Mouse (Mus musculus): Measurements from ENCODE around the gene Cyp21a1.

DNA sequence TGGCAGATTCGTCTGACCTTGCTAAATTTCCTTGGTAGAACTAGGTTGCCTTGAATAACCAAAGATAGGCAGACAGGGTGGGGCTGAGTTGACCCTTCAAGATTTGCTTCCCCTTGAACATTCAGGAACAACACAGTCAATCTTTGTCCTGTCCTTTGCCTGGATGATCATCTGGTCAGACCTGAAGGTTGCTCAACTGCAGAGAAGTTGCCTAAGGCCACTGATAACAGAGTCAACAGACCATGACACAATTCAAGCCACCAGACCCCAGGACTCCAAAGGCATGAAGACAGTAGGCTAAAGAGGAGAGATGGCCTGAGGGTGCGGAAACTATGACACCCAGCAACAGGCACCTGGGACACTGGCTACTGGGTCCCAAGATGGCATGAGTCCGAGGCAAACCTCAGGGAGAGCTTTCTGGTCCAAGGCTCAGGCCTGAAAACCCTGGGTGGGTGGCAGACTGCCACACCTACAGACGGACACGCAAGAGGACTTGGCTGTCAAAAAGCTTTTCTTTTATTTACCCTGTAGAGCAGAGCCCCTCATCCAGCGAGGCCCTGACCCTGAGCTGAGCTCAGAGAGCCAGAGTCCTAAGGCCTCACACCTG is 4.3 kb upstream of the Cyp21a1 start:
- TF ChIP-seq CTCF (IDR thresholded peaks at IDR 0.05; ENCODE audit: low read depth) (no peak), EP300 (IDR thresholded peaks at IDR 0.05; ENCODE audit: low read depth) (no peak)

Data from liver, embryonic 14.5 days (tissue).